In genomic region chr9:82640277-82640676, GRCm38 (mm10) we compare ENCODE assay signal across 20 mouse cellular contexts.
DNase-seq lines count a peak whose midpoint lies in the region; ATAC-seq and TF ChIP-seq lines count a peak whose summit lies in the region.
"Had no signal": no experiment of that assay in that cellular context is flagged by ENCODE, and none has a peak within 500 bp of the region (broad histone marks: within the 10 kb centered on the region; RNA-seq: fewer than 3 reads in every experiment).

No protein-coding gene starts in this region.

- peaks cover 3% of the 10 kb centered on the region; the same call in 1 of the 2 replicates for H3K27me3 ChIP-seq in G1E (ENCODE audit: insufficient read depth, low read length)
- no peaks in the 10 kb centered on the region for H3K27me3 ChIP-seq in MEL (ENCODE audit: control insufficient read depth in 1 of 2, insufficient read depth in 2 of 2, low read length in 2 of 2)
- no peaks in the 10 kb centered on the region for H3K27me3 ChIP-seq in liver, embryonic 12.5 days (replicated peaks)
- H3K27me3 ChIP-seq: CH12.LX, Patski had no signal

- no peak overlapping the region for H3K9ac ChIP-seq in MEL (ENCODE audit: control insufficient read depth, low read depth, low read length, poor library complexity, severe bottlenecking)
- no peak overlapping the region for H3K9ac ChIP-seq in liver, embryonic 12.5 days

- H3K36me3 ChIP-seq in G1E (replicated peaks): no peaks in the 10 kb centered on the region
- peaks cover 0 to 5% of the 10 kb centered on the region in 2 experiments; a peak in 1 of 4 replicates for H3K36me3 ChIP-seq in MEL (ENCODE audit: control insufficient read depth in 1 of 2, insufficient read depth in 2 of 2, low read length in 2 of 2)
- no peaks in the 10 kb centered on the region for H3K36me3 ChIP-seq in liver, embryonic 12.5 days

- no peak overlapping the region for H3K27ac ChIP-seq in MEL (ENCODE audit: control insufficient read depth, low read depth, low read length)
- no peak overlapping the region for H3K27ac ChIP-seq in liver, embryonic 12.5 days

- H3K9me3 ChIP-seq in G1E (replicated peaks) (no peaks in the 10 kb centered on the region), MEL (replicated peaks; ENCODE audit: insufficient read depth, low read length) (no peaks in the 10 kb centered on the region)
- H3K9me3 ChIP-seq in liver, embryonic 12.5 days (replicated peaks): no peaks in the 10 kb centered on the region

- H3K4me1 ChIP-seq in G1E (ENCODE audit: insufficient read depth, low read depth, low read length) (peaks cover 16% of the 10 kb centered on the region), MEL (ENCODE audit: control insufficient read depth in 1 of 2, insufficient read depth in 2 of 2, low read length in 2 of 2) (peaks cover 0 to 2% of the 10 kb centered on the region in 2 experiments; a peak in 2 of 4 replicates)
- H3K4me1 ChIP-seq in liver, embryonic 12.5 days: no peaks in the 10 kb centered on the region

- DNase-seq in G1E (ENCODE audit: low spot score): no peak
- no peak for DNase-seq in MEL (ENCODE audit: low read depth, low spot score)
- no peak for DNase-seq in layer of hippocampus, postnatal 25 days (ENCODE audit: extremely low spot score in 1 of 2, low spot score in 1 of 2)
- DNase-seq: adrenal gland, adult 2 months; adrenal gland, adult 8-10 months; adrenal gland, postnatal 10 days; adrenal gland, postnatal 14 days; adrenal gland, postnatal 25 days; adrenal gland, postnatal 36 days; B cell, adult 2 months; cerebellum, adult 11 months; cerebellum, adult 11-12 months; cerebellum, adult 18-20 months; cerebellum, adult 2 months; cerebellum, adult 8-10 months had no signal

- WGBS in liver, embryonic 12.5 days (ENCODE audit: insufficient replicate concordance): 51% methylated on average over 2 of the region's 2 CpGs

- H3K79me2 ChIP-seq in MEL (ENCODE audit: control insufficient read depth, insufficient read depth, low read length, poor library complexity): no peaks in the 10 kb centered on the region

- TF ChIP-seq RAD21 in MEL (IDR thresholded peaks at IDR 0.05; ENCODE audit: low read depth, low read length): no peak

- TF ChIP-seq CTCF in G1E (IDR thresholded peaks at IDR 0.05; ENCODE audit: low read depth, low read length): no peak
- no peak for TF ChIP-seq CTCF in MEL (IDR thresholded peaks at IDR 0.05 in 2 of 3, conservative IDR thresholded peaks at IDR 0.05 in 1 of 3; ENCODE audit: control insufficient read depth in 1 of 3, insufficient read depth in 1 of 3, low read depth in 2 of 3, low read length in 3 of 3, poor library complexity in 1 of 3, severe bottlenecking in 1 of 3)

- TF ChIP-seq POLR2A in MEL (IDR thresholded peaks at IDR 0.05; ENCODE audit: control insufficient read depth in 1 of 2, insufficient read depth in 1 of 2, low read depth in 1 of 2, low read length in 2 of 2, poor library complexity in 1 of 2): no peak

- H3K4me3 ChIP-seq in G1E (ENCODE audit: low read depth, low read length) (no peak overlapping the region), MEL (ENCODE audit: control insufficient read depth in 1 of 2, insufficient read depth in 1 of 2, low read depth in 2 of 2, low read length in 2 of 2) (no peak overlapping the region)
- H3K4me3 ChIP-seq in liver, embryonic 12.5 days: no peak overlapping the region

- peak in 1 of 2 experiments; percentile 67; a peak in 1 of 4 replicates for TF ChIP-seq EP300 in MEL (IDR thresholded peaks at IDR 0.05; ENCODE audit: low read depth in 1 of 2, low read length in 2 of 2)

- peak; percentile 79 for ATAC-seq in G1E (ENCODE audit: extremely low read depth, insufficient number of reproducible peaks, low FRiP score, poor library complexity, severe bottlenecking)
- ATAC-seq in liver, embryonic 12.5 days: no peak
- ATAC-seq: activated CD4-positive, CD25-positive, alpha-beta regulatory T cell, adult 4 months; CD4-positive, CD25-positive, alpha-beta regulatory T cell, adult 4 months; Patski had no signal

- no peak overlapping the region for H3K4me2 ChIP-seq in liver, embryonic 12.5 days

TF ChIP-seq in MEL, 35 proteins besides CTCF, POLR2A, EP300 and RAD21:
- TF ChIP-seq KAT2A (conservative IDR thresholded peaks at IDR 0.05; ENCODE audit: low read depth, low read length) (no peak), MAX (IDR thresholded peaks at IDR 0.05; ENCODE audit: low read length) (no peak), JUND (IDR thresholded peaks at IDR 0.05; ENCODE audit: low read depth, low read length) (no peak), USF2 (IDR thresholded peaks at IDR 0.05; ENCODE audit: borderline replicate concordance in 1 of 2, insufficient read depth in 1 of 2, low read depth in 1 of 2, low read length in 2 of 2) (no peak), MYB (IDR thresholded peaks at IDR 0.05; ENCODE audit: low read depth, low read length) (no peak), RCOR1 (IDR thresholded peaks at IDR 0.05; ENCODE audit: low read depth, low read length) (peak; percentile 47; the same call in 1 of the 2 replicates), GATA1 (IDR thresholded peaks at IDR 0.05; ENCODE audit: low read depth, low read length) (peak; percentile 35; the same call in 1 of the 2 replicates), ELF1 (IDR thresholded peaks at IDR 0.05; ENCODE audit: low read depth, low read length) (no peak), TCF12 (IDR thresholded peaks at IDR 0.05; ENCODE audit: low read depth, low read length) (peak; percentile 78), CHD1 (IDR thresholded peaks at IDR 0.05; ENCODE audit: low read depth, low read length) (no peak), TBP (IDR thresholded peaks at IDR 0.05; ENCODE audit: low read depth, low read length) (no peak), ZNF384 (IDR thresholded peaks at IDR 0.05; ENCODE audit: low read depth, low read length) (no peak), MYC (IDR thresholded peaks at IDR 0.05; ENCODE audit: low read depth, low read length) (no peak), MAZ (IDR thresholded peaks at IDR 0.05; ENCODE audit: low read depth, low read length) (no peak), SMC3 (IDR thresholded peaks at IDR 0.05; ENCODE audit: low read depth, low read length) (no peak), HCFC1 (IDR thresholded peaks at IDR 0.05; ENCODE audit: low read depth, low read length) (no peak), GABPA (IDR thresholded peaks at IDR 0.05; ENCODE audit: low read depth, low read length) (no peak)
TF ChIP-seq in MEL: peak in this region for 3.
